In genomic region chr11:105525608-105526007, GRCm38 (mm10) we compare ENCODE assay signal across 9 mouse cellular contexts.
DNase-seq lines count a peak whose midpoint lies in the region; ATAC-seq lines count a peak whose summit lies in the region.
"Had no signal": no experiment of that assay in that cellular context is flagged by ENCODE, and none has a peak within 500 bp of the region (broad histone marks: within the 10 kb centered on the region; RNA-seq: fewer than 3 reads in every experiment).

No protein-coding gene starts in this region.

- 26% methylated on average over 5 of the region's 5 CpGs for WGBS in liver, embryonic 12.5 days (ENCODE audit: insufficient replicate concordance)
- 36% methylated on average over 5 of the region's 5 CpGs for WGBS in hindbrain, embryonic 11.5 days
- WGBS in hindbrain, embryonic 14.5 days = 53% methylated on average over 5 of the region's 5 CpGs

- H3K9me3 ChIP-seq in liver, embryonic 12.5 days (replicated peaks) = no peaks in the 10 kb centered on the region
- no peaks in the 10 kb centered on the region for H3K9me3 ChIP-seq in hindbrain, embryonic 11.5 days (ENCODE audit: control insufficient read depth, low read length)
- no peaks in the 10 kb centered on the region for H3K9me3 ChIP-seq in hindbrain, embryonic 14.5 days (ENCODE audit: control insufficient read depth, low read length)
- H3K9me3 ChIP-seq: limb, embryonic 12.5 days had no signal

- no peak overlapping the region for H3K4me3 ChIP-seq in liver, embryonic 12.5 days
- H3K4me3 ChIP-seq in hindbrain, embryonic 11.5 days (ENCODE audit: low read depth, low read length) = no peak overlapping the region
- no peak overlapping the region for H3K4me3 ChIP-seq in hindbrain, embryonic 14.5 days (replicated peaks; ENCODE audit: low read length)
- H3K4me3 ChIP-seq: limb, embryonic 12.5 days had no signal

- intact Hi-C loops in left cerebral cortex, postnatal 36 days (cut with DNase I) = no loop called here

- 0 out of 2 replicates have a peak, but pooled peaks cover 3% of the 10 kb centered on the region for H3K4me1 ChIP-seq in liver, embryonic 12.5 days
- no peaks in the 10 kb centered on the region for H3K4me1 ChIP-seq in hindbrain, embryonic 11.5 days (replicated peaks; ENCODE audit: control insufficient read depth, insufficient read depth, low read length)
- no peaks in the 10 kb centered on the region; the same call in 1 of the 2 replicates for H3K4me1 ChIP-seq in hindbrain, embryonic 14.5 days (replicated peaks; ENCODE audit: control insufficient read depth, insufficient read depth, low read length)

- no peak overlapping the region for H3K27ac ChIP-seq in liver, embryonic 12.5 days
- H3K27ac ChIP-seq in hindbrain, embryonic 11.5 days (ENCODE audit: low read depth, low read length) = no peak overlapping the region
- no peak overlapping the region for H3K27ac ChIP-seq in hindbrain, embryonic 14.5 days
- H3K27ac ChIP-seq: limb, embryonic 12.5 days had no signal

- peak; percentile 30 for DNase-seq in liver
- peak; percentile 76 to 77 for DNase-seq in heart, adult 9 months (ENCODE audit: low spot score in 2 of 2)
- peak; percentile 22 to 32 for DNase-seq in left cerebral cortex, postnatal 36 days (ENCODE audit: low spot score in 2 of 2)
- peak; percentile 11 to 23 for DNase-seq in right cerebral cortex, postnatal 36 days (ENCODE audit: low spot score in 2 of 2)
- DNase-seq in hindbrain, embryonic 11.5 days (ENCODE audit: low spot score) = no peak
- DNase-seq in hindbrain, embryonic 14.5 days (ENCODE audit: low spot score) = no peak

- no peak overlapping the region for H3K9ac ChIP-seq in liver, embryonic 12.5 days
- H3K9ac ChIP-seq in hindbrain, embryonic 11.5 days (ENCODE audit: low read depth, low read length) = no peak overlapping the region
- H3K9ac ChIP-seq in hindbrain, embryonic 14.5 days = no peak overlapping the region
- H3K9ac ChIP-seq: limb, embryonic 12.5 days had no signal

- no peaks in the 10 kb centered on the region for H3K36me3 ChIP-seq in liver, embryonic 12.5 days
- no peaks in the 10 kb centered on the region for H3K36me3 ChIP-seq in hindbrain, embryonic 11.5 days (ENCODE audit: control insufficient read depth, insufficient read depth, low read length)
- H3K36me3 ChIP-seq in hindbrain, embryonic 14.5 days (replicated peaks; ENCODE audit: control insufficient read depth, insufficient read depth) = no peaks in the 10 kb centered on the region
- H3K36me3 ChIP-seq: limb, embryonic 12.5 days had no signal

- no peaks in the 10 kb centered on the region for H3K27me3 ChIP-seq in liver, embryonic 12.5 days (replicated peaks)
- H3K27me3 ChIP-seq in hindbrain, embryonic 11.5 days (ENCODE audit: control insufficient read depth, insufficient read depth, low read length) = no peaks in the 10 kb centered on the region
- no peaks in the 10 kb centered on the region for H3K27me3 ChIP-seq in hindbrain, embryonic 14.5 days (ENCODE audit: control insufficient read depth, insufficient read depth, low read length)
- H3K27me3 ChIP-seq: limb, embryonic 12.5 days had no signal

- no peak for ATAC-seq in liver, embryonic 12.5 days
- ATAC-seq in common myeloid progenitor, adult 5-6 weeks (replicated peaks; ENCODE audit: low read depth, poor library complexity, severe bottlenecking) = peak; percentile 81
- no peak for ATAC-seq in hindbrain, embryonic 11.5 days (ENCODE audit: low FRiP score)
- no peak for ATAC-seq in hindbrain, embryonic 14.5 days (ENCODE audit: low FRiP score)

- no peak overlapping the region for H3K4me2 ChIP-seq in liver, embryonic 12.5 days
- H3K4me2 ChIP-seq in hindbrain, embryonic 11.5 days (replicated peaks; ENCODE audit: low read depth, low read length) = no peak overlapping the region
- H3K4me2 ChIP-seq in hindbrain, embryonic 14.5 days (replicated peaks) = no peak overlapping the region
- H3K4me2 ChIP-seq: limb, embryonic 12.5 days had no signal

Comparison
In these comparisons a context has a peak if more than half of its experiments do, and no peak if none do; other contexts are left out.
1. DNase-seq: peak in liver (single experiment), heart, adult 9 months (2 of 2), left cerebral cortex, postnatal 36 days (2 of 2) and right cerebral cortex, postnatal 36 days (2 of 2); none in hindbrain, embryonic 11.5 days (single experiment) and hindbrain, embryonic 14.5 days (single experiment).